Mouse (Mus musculus) limb, embryonic 14.5 days (tissue): ENCODE results near the gene Cngb1. TPM values are rescaled to one million over a fixed set of nuclear protein-coding genes. Genes with fewer than 3 reads are reported as not detected.
A peak's percentile ranks its signal among the peaks of the same experiment; 100 is the strongest.
"Not testable (repeated sequence)": the region's sequence is repeated elsewhere in the genome, so short reads cannot be mapped to it uniquely, and the experiment has no call there.

ENCODE experiments used
- ATAC-seq: fragments of 200-750 bp; cut with Nextera tagmentation; 2 replicates; pipeline ENCODE4 v1.8.0; 2017; ENCODE audit warnings: low read depth, moderate number of reproducible peaks, moderate TSS enrichment; ENCODE audit not compliant: low FRiP score
- DNase-seq: peaks from one replicate; pipeline ENCODE4 v3.0.0-alpha.2; 2015; ENCODE audit warnings: low spot score
- H3K27ac ChIP-seq: fragments of 300-500 bp; sonication (generic); replicated peaks from 2 replicates; pipeline ENCODE4 v1.5.1; 2014; ENCODE audit warnings: low read depth, mild to moderate bottlenecking, low read length, moderate library complexity, mixed read lengths
- H3K27me3 ChIP-seq: fragments of 300-500 bp; sonication (generic); 2 replicates; pipeline ENCODE4 v1.6.1; 2014; ENCODE audit warnings: low read length, mixed read lengths; ENCODE audit not compliant: control insufficient read depth, insufficient read depth
- H3K36me3 ChIP-seq: fragments of 300-500 bp; sonication (generic); 2 replicates; pipeline ENCODE4 v1.6.1; 2014; ENCODE audit warnings: mild to moderate bottlenecking, low read length, moderate library complexity, mixed read lengths; ENCODE audit not compliant: control insufficient read depth, insufficient read depth
- H3K4me1 ChIP-seq: fragments of 300-500 bp; sonication (generic); 2 replicates; pipeline ENCODE4 v1.6.1; 2014; ENCODE audit warnings: antibody characterized with exemption, low read length, mixed read lengths; ENCODE audit not compliant: control insufficient read depth, insufficient read depth
- H3K4me2 ChIP-seq: fragments of 300-500 bp; sonication (generic); replicated peaks from 2 replicates; pipeline ENCODE4 v1.6.1; 2014; ENCODE audit warnings: low read depth, mild to moderate bottlenecking, low read length, moderate library complexity; ENCODE audit not compliant: severe bottlenecking
- H3K4me3 ChIP-seq: fragments of 300-500 bp; sonication (generic); replicated peaks from 2 replicates; pipeline ENCODE4 v1.5.1; 2014; ENCODE audit warnings: low read length
- H3K9ac ChIP-seq: fragments of 300-500 bp; sonication (generic); 2 replicates; pipeline ENCODE4 v1.6.1; 2014; ENCODE audit warnings: mild to moderate bottlenecking, low read depth, low read length, moderate library complexity; ENCODE audit not compliant: severe bottlenecking
- H3K9me3 ChIP-seq: fragments of 300-500 bp; sonication (generic); 2 replicates; pipeline ENCODE4 v1.6.1; 2016; ENCODE audit warnings: low read length; ENCODE audit not compliant: control insufficient read depth
- POLR2A ChIP-seq: fragments of 200-500 bp; IDR thresholded peaks from 2 replicates; pipeline ENCODE4 v1.8.0; 2012; ENCODE audit warnings: inconsistent platforms, mild to moderate bottlenecking, moderate library complexity, borderline replicate concordance; ENCODE audit not compliant: insufficient read depth, insufficient read length; ENCODE audit errors: extremely low read depth
- WGBS: fragments of 180-500 bp; shearing (Covaris S2); extraction: QIAGEN DNeasy Blood & Tissue Kit; methylation state at CpG from one replicate; pipeline ENCODE4 v1.1.7; 2014; 5-methylcytosine and 5-hydroxymethylcytosine counted together
- polyA plus RNA-seq, 2 experiments: library from polyadenylated mRNA; depleted of rRNA in 1 of 2; stranded (reverse) in 1 of 2; unstranded in 1 of 2; fragments of >200 nt; fragmentation: Nextera tagmentation in 1 of 2; extraction: Ambion mirVana in 1 of 2; gene quantifications; 2 replicates each; pipeline versions ENCODE4 v1.2.1 to v1.2.3; 2012 to 2014

Cngb1 gene
- polyA plus RNA-seq, 2 experiments, result 0.52 to 0.67 TPM

GRCm38 (mm10) chr8:95245180-95245579 is 61.2 kb downstream of the Cngb1 start:
- Histone ChIP-seq H3K9me3 (no peaks in the 10 kb centered on the region), H3K27ac (no peak overlapping the region), H3K4me1 (no peaks in the 10 kb centered on the region), H3K9ac (no peak overlapping the region), H3K4me3 (no peak overlapping the region), H3K27me3 (no peaks in the 10 kb centered on the region), H3K36me3 (no peaks in the 10 kb centered on the region), H3K4me2 (no peak overlapping the region)
- TF ChIP-seq POLR2A, result no peak
- 43% methylated on average over 5 of the region's 5 CpGs for WGBS
- DNase-seq (peak; percentile 72), ATAC-seq (0 out of 2 replicates have a peak, but pooled peaks have one; percentile 32)

DNA sequence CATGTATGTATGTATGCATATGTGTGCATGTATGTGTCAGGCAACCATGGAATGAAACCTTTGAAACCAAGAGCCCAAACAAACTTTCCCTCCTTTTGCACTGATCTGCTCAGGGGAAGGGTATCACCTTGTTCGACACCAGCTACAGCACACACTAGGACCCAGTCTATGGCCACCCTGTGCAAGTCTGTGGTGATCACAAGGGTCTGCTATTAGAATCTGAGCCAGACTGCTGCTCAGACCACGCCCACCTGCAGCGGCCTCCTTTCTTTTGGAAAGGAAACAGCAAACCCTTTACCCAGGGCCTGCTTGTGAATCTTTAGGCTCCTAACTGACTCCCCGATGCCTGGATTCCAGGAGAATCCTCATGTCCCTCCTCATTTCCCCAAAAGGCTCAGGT is 62.5 kb downstream of the Cngb1 start:
- Histone ChIP-seq H3K27me3 (no peaks in the 10 kb centered on the region), H3K36me3 (no peaks in the 10 kb centered on the region), H3K4me3 (no peak overlapping the region), H3K9me3 (no peaks in the 10 kb centered on the region), H3K9ac (no peak overlapping the region), H3K4me2 (no peak overlapping the region), H3K27ac (no peak overlapping the region), H3K4me1 (no peaks in the 10 kb centered on the region)
- DNase-seq (no peak), ATAC-seq (no peak)
- 57% methylated on average over 4 of the region's 4 CpGs for WGBS
- no peak for TF ChIP-seq POLR2A

DNA sequence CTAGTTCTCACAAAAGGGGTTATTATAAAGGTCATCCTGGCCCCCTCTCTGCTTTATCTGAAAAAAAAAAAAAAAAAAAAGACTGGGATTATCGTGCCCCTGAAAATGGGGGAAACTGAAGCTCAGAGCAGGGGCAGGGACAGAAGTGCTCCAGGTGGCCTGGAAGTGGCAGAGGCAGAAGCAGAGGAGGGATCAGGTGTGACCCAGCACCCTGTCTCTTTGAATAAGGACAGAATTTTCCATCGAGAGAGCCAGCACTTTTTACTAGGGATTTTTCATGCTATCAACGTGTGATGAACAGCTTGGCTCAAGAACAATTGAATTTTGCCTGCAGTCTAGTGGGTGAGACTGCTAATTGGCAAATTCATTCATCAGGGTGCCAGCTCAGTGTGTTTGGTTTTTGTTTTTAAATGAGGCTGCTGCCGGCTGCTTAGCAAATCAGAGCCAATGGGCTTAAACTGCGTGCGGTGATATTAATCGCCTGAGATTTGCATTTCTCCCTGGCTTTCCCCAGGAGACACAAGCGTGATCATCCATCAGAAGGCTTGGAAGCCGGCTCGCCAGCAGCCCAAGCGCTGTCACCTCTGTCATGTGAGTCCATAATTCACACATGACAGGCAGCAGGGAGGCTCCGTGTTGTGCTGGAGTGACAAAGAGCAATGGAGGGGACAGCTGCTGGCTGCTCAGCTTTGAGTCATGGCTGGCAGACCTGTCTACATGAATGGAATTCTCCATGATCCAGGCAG is 63.4 kb downstream of the Cngb1 start:
- Histone ChIP-seq H3K4me1 (no peaks in the 10 kb centered on the region), H3K4me3 (no peak overlapping the region), H3K9me3 (no peaks in the 10 kb centered on the region), H3K4me2 (no peak overlapping the region), H3K27me3 (no peaks in the 10 kb centered on the region), H3K27ac (no peak overlapping the region), H3K36me3 (no peaks in the 10 kb centered on the region), H3K9ac (no peak overlapping the region)
- DNase-seq, result no peak
- peak; percentile 62; the same call in 1 of the 2 replicates for ATAC-seq
- TF ChIP-seq POLR2A, result no peak
- 33% methylated on average over 12 of the region's 12 CpGs for WGBS

DNA sequence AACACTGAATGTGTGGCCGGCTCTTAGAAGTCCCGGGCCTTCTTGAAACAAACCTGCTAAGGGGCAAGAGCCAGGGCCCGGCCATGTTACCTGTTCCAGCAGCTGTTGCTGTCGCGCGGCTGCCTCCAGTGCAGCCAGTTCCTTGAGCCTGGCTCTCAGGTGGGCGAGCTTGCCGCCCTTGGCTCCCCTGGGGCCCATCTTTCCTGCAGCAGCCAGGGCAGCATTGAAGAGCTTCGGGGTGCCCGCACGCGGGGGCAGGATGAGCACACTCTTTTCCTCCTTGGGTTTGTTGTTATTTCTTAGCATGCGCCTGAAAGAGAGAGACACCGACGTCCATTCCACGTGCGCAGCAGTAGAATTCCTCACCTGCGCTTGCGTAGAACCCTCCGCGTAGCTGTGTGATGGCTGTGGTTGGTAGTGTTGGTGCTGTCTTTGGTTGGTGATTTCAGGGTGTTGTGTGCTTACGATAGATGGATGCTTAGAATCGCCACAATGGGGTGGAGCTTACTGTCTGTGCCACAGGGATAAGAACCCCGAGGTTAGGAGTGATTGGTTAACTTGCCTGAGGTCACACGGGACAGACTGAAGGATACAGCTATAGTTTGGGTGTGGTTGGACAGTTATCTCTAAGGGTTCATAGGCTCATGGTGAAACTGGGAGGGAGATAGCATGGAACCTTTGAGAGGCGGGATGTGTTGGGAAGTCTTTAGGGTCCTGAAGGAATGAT is 64.1 kb downstream of the Cngb1 start:
- DNase-seq (no peak), ATAC-seq (no peak)
- Histone ChIP-seq H3K36me3 (no peaks in the 10 kb centered on the region), H3K27me3 (no peaks in the 10 kb centered on the region), H3K4me2 (no peak overlapping the region), H3K27ac (no peak overlapping the region), H3K4me3 (no peak overlapping the region), H3K4me1 (no peaks in the 10 kb centered on the region), H3K9me3 (no peaks in the 10 kb centered on the region), H3K9ac (no peak overlapping the region)
- WGBS, result 84% methylated on average over 26 of the region's 26 CpGs
- TF ChIP-seq POLR2A, result no peak

GRCm38 (mm10) chr8:95235683-95236082 is 70.7 kb downstream of the Cngb1 start:
- no peaks in the 10 kb centered on the region for H3K27me3 ChIP-seq
- H3K4me2 ChIP-seq, result no peak overlapping the region
- TF ChIP-seq POLR2A, result no peak
- no peak overlapping the region for H3K4me3 ChIP-seq
- H3K27ac ChIP-seq, result no peak overlapping the region
- H3K36me3 ChIP-seq, result no peaks in the 10 kb centered on the region
- no peaks in the 10 kb centered on the region for H3K9me3 ChIP-seq
- DNase-seq (peak; percentile 57), ATAC-seq (no peak)
- H3K4me1 ChIP-seq, result no peaks in the 10 kb centered on the region
- H3K9ac ChIP-seq, result no peak overlapping the region
- 9% methylated on average over 3 of the region's 3 CpGs for WGBS

DNA sequence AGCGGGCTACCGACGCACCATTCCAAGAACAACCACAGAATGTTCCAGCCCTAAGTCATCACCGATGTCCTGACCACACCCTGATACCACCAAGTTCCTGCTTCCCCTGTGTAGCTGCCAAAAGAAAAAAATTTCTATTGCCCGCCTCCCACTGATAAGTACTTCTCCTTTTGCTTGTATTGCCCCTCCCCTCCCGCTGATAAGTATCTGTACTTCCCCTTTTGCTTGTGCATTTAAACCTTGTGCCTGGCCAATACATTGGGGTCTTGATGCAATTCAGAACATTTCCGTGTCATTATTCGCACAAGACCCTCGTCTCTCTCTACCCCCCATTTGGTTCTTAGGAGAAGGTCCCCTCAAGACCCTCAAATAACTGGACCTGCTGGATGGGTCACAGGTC is 76.3 kb downstream of the Cngb1 start:
- H3K4me1 ChIP-seq, H3K9me3 ChIP-seq, H3K27me3 ChIP-seq, H3K4me3 ChIP-seq, H3K9ac ChIP-seq, H3K4me2 ChIP-seq, DNase-seq, H3K27ac ChIP-seq, ATAC-seq, H3K36me3 ChIP-seq: not testable (repeated sequence)
- 91% methylated on average over 9 of the region's 9 CpGs for WGBS
